Mouse (Mus musculus) heart, postnatal 0 days (tissue): ENCODE data around the gene 2310022A10Rik.

ENCODE experiments used
- CTCF ChIP-seq: IDR thresholded peaks from 2 replicates; pipeline ENCODE4 v1.5.1; 2016; ENCODE audit warnings: antibody characterized with exemption, control low read depth, low read depth
- EP300 ChIP-seq: IDR thresholded peaks from 2 replicates; pipeline ENCODE4 v1.6.1; 2016; ENCODE audit warnings: antibody characterized with exemption, low read depth

GRCm38 (mm10) chr7:27569580-27570224 is 16.7 kb downstream of the 2310022A10Rik start:
- no peak for TF ChIP-seq CTCF
- no peak for TF ChIP-seq EP300
